Mouse (Mus musculus) CH12.LX (cell line): ENCODE measurements around the gene Zfr2. TPM values are rescaled to one million over a fixed set of nuclear protein-coding genes. Genes with fewer than 3 reads are reported as not detected.

Source experiments
- DNase-seq: peaks from one replicate; pipeline ENCODE4 v3.0.0-alpha.2; 2013; ENCODE audit errors: extremely low read depth
- H3K27ac ChIP-seq: 2 replicates; pipeline ENCODE4 v1.5.1; 2012; ENCODE audit warnings: low read depth, mild to moderate bottlenecking, control low read depth, moderate library complexity; ENCODE audit not compliant: insufficient read depth
- H3K27me3 ChIP-seq: replicated peaks from 2 replicates; pipeline ENCODE3; 2012; ENCODE audit warnings: inconsistent platforms
- H3K36me3 ChIP-seq, 2 experiments: replicated peaks in 1 of 2; 2 replicates each; pipeline versions ENCODE3 to v1.6.1; 2012; ENCODE audit warnings: inconsistent platforms in 1 of 2, low read length in 1 of 2, mild to moderate bottlenecking in 1 of 2, mixed read lengths in 1 of 2, moderate library complexity in 1 of 2; ENCODE audit not compliant: control insufficient read depth in 1 of 2, insufficient read depth in 1 of 2
- H3K4me1 ChIP-seq, 2 experiments: 2 replicates each; pipeline ENCODE4 v1.6.1; 2012; ENCODE audit warnings: inconsistent platforms in 1 of 2, moderate library complexity in 1 of 2; ENCODE audit not compliant: insufficient read depth in 2 of 2, control insufficient read depth in 1 of 2
- H3K4me2 ChIP-seq: 2 replicates; pipeline ENCODE4 v1.6.1; 2012; ENCODE audit warnings: low read depth, mild to moderate bottlenecking, control low read depth; ENCODE audit not compliant: poor library complexity, insufficient read depth, severe bottlenecking
- H3K4me3 ChIP-seq, 3 experiments: fragments of 150-350 bp in 1 of 3; sonication (generic) in 1 of 3; replicated peaks in 1 of 3; 2 replicates each; pipeline versions ENCODE3 to v1.5.1; 2011 to 2012; ENCODE audit warnings: low read depth in 2 of 3, low read length in 2 of 3, mild to moderate bottlenecking in 2 of 3, moderate library complexity in 2 of 3, control low read depth in 1 of 3, improper control_type of control experiment in 1 of 3, inconsistent platforms in 1 of 3, mixed read lengths in 1 of 3; ENCODE audit not compliant: poor library complexity in 1 of 3
- H3K79me2 ChIP-seq: replicated peaks from 2 replicates; pipeline ENCODE4 v1.6.1; 2012; ENCODE audit warnings: mild to moderate bottlenecking, moderate library complexity; ENCODE audit not compliant: control insufficient read depth, poor library complexity, insufficient read depth, severe bottlenecking; ENCODE audit errors: extremely low read depth
- H3K9ac ChIP-seq: 2 replicates; pipeline ENCODE4 v1.6.1; 2012; ENCODE audit warnings: low read depth, mild to moderate bottlenecking, control low read depth, moderate library complexity; ENCODE audit not compliant: insufficient read depth
- H3K9me3 ChIP-seq: replicated peaks from 2 replicates; pipeline ENCODE3; 2012; ENCODE audit warnings: low read length, inconsistent platforms, mixed read lengths
- BHLHE40 ChIP-seq: IDR thresholded peaks from 2 replicates; pipeline ENCODE4 v1.6.1; 2011; ENCODE audit warnings: mild to moderate bottlenecking, low read depth, low read length, improper control_type of control experiment
- CHD1 ChIP-seq: IDR thresholded peaks from 2 replicates; pipeline ENCODE4 v1.6.1; 2012; ENCODE audit warnings: low read depth, low read length, improper control_type of control experiment, inconsistent platforms
- CHD2 ChIP-seq: IDR thresholded peaks from 2 replicates; pipeline ENCODE4 v1.6.1; 2011; ENCODE audit warnings: low read length, improper control_type of control experiment
- CTCF ChIP-seq, 2 experiments: IDR thresholded peaks in 1 of 2; conservative IDR thresholded peaks in 1 of 2; 2 replicates each; pipeline ENCODE4 v1.5.1; 2011 to 2012; ENCODE audit warnings: low read depth in 2 of 2, low read length in 2 of 2, improper control_type of control experiment in 1 of 2, inconsistent platforms in 1 of 2, mild to moderate bottlenecking in 1 of 2, moderate library complexity in 1 of 2
- ELF1 ChIP-seq: IDR thresholded peaks from 2 replicates; pipeline ENCODE4 v1.6.1; 2014; ENCODE audit warnings: low read depth, mild to moderate bottlenecking, inconsistent platforms, low read length, improper control_type of control experiment
- ETS1 ChIP-seq: conservative IDR thresholded peaks from 2 replicates; pipeline ENCODE4 v1.6.1; 2012; ENCODE audit warnings: low read depth, mild to moderate bottlenecking, inconsistent platforms, low read length, improper control_type of control experiment, moderate library complexity
- GABPA ChIP-seq: IDR thresholded peaks from 2 replicates; pipeline ENCODE4 v1.6.1; 2012; ENCODE audit warnings: low read depth, low read length, improper control_type of control experiment, inconsistent platforms; ENCODE audit not compliant: insufficient replicate concordance
- HCFC1 ChIP-seq: IDR thresholded peaks from 2 replicates; pipeline ENCODE4 v1.6.1; 2012; ENCODE audit warnings: low read depth, mild to moderate bottlenecking, inconsistent platforms, low read length, improper control_type of control experiment
- IRF4 ChIP-seq: IDR thresholded peaks from 2 replicates; pipeline ENCODE4 v1.6.1; 2014; ENCODE audit warnings: low read depth, mild to moderate bottlenecking, inconsistent platforms, low read length, improper control_type of control experiment
- JUND ChIP-seq: conservative IDR thresholded peaks from 2 replicates; pipeline ENCODE4 v1.6.1; 2011; ENCODE audit warnings: low read depth, low read length, improper control_type of control experiment
- MAFK ChIP-seq: IDR thresholded peaks from 2 replicates; pipeline ENCODE4 v1.6.1; 2011; ENCODE audit warnings: low read length, improper control_type of control experiment; ENCODE audit not compliant: insufficient replicate concordance
- MAZ ChIP-seq: IDR thresholded peaks from 2 replicates; pipeline ENCODE4 v1.6.1; 2012; ENCODE audit warnings: low read depth, mild to moderate bottlenecking, inconsistent platforms, low read length, improper control_type of control experiment, moderate library complexity
- MEF2A ChIP-seq: IDR thresholded peaks from 2 replicates; pipeline ENCODE4 v1.6.1; 2014; ENCODE audit warnings: low read depth, mild to moderate bottlenecking, inconsistent platforms, low read length, improper control_type of control experiment, borderline replicate concordance
- MXI1 ChIP-seq: IDR thresholded peaks from 2 replicates; pipeline ENCODE4 v1.6.1; 2011; ENCODE audit warnings: mild to moderate bottlenecking, low read depth, low read length, improper control_type of control experiment
- MYC ChIP-seq: IDR thresholded peaks from 2 replicates; pipeline ENCODE4 v1.6.1; 2011; ENCODE audit warnings: low read depth, mild to moderate bottlenecking, improper control_type of control experiment, low read length
- NELFE ChIP-seq: IDR thresholded peaks from 2 replicates; pipeline ENCODE4 v1.6.1; 2011; ENCODE audit warnings: low read depth, low read length, improper control_type of control experiment
- NRF1 ChIP-seq: IDR thresholded peaks from 2 replicates; pipeline ENCODE4 v1.6.1; 2014; ENCODE audit warnings: low read depth, mild to moderate bottlenecking, inconsistent platforms, low read length, improper control_type of control experiment, moderate library complexity
- PAX5 ChIP-seq: IDR thresholded peaks from 2 replicates; pipeline ENCODE4 v1.6.1; 2012; ENCODE audit warnings: low read length, inconsistent platforms, mixed read lengths
- POLR2A ChIP-seq: IDR thresholded peaks from 2 replicates; pipeline ENCODE4 v1.6.1; 2011; ENCODE audit warnings: low read depth, mild to moderate bottlenecking, improper control_type of control experiment, low read length
- POLR2AphosphoS2 ChIP-seq: IDR thresholded peaks from 2 replicates; pipeline ENCODE4 v1.6.1; 2011; ENCODE audit warnings: low read depth, low read length, improper control_type of control experiment
- RAD21 ChIP-seq: IDR thresholded peaks from 2 replicates; pipeline ENCODE4 v1.6.1; 2011; ENCODE audit warnings: low read depth, mild to moderate bottlenecking, low read length, improper control_type of control experiment, moderate library complexity
- SIN3A ChIP-seq: IDR thresholded peaks from 2 replicates; pipeline ENCODE4 v1.6.1; 2012; ENCODE audit warnings: low read length, improper control_type of control experiment, inconsistent platforms
- SMC3 ChIP-seq: IDR thresholded peaks from 2 replicates; pipeline ENCODE4 v1.6.1; 2011; ENCODE audit warnings: low read depth, low read length, improper control_type of control experiment
- TCF12 ChIP-seq: IDR thresholded peaks from 2 replicates; pipeline ENCODE4 v1.6.1; 2014; ENCODE audit warnings: low read depth, mild to moderate bottlenecking, inconsistent platforms, low read length, improper control_type of control experiment
- UBTF ChIP-seq: IDR thresholded peaks from 2 replicates; pipeline ENCODE4 v1.6.1; 2012; ENCODE audit warnings: low read depth, mild to moderate bottlenecking, inconsistent platforms, low read length, improper control_type of control experiment, moderate library complexity
- USF2 ChIP-seq: conservative IDR thresholded peaks from 2 replicates; pipeline ENCODE4 v1.6.1; 2011; ENCODE audit warnings: low read depth, low read length, improper control_type of control experiment
- ZC3H11A ChIP-seq: IDR thresholded peaks from 2 replicates; pipeline ENCODE4 v1.6.1; 2012; ENCODE audit warnings: low read depth, mild to moderate bottlenecking, inconsistent platforms, low read length, improper control_type of control experiment
- ZKSCAN1 ChIP-seq: IDR thresholded peaks from 2 replicates; pipeline ENCODE4 v1.6.1; 2012; ENCODE audit warnings: low read depth, inconsistent platforms, low read length, improper control_type of control experiment, borderline replicate concordance
- ZMIZ1 ChIP-seq: IDR thresholded peaks from 2 replicates; pipeline ENCODE4 v1.6.1; 2012; ENCODE audit warnings: low read depth, mild to moderate bottlenecking, inconsistent platforms, low read length, improper control_type of control experiment
- ZNF384 ChIP-seq: IDR thresholded peaks from 2 replicates; pipeline ENCODE4 v1.6.1; 2012; ENCODE audit warnings: low read depth, low read length, improper control_type of control experiment, inconsistent platforms
- dilution Hi-C: fragments of 300-500 bp; cut with MboI; formaldehyde crosslinking; loops from 2 replicates; pipeline ENCODE4 v1.14.3; 2020; ENCODE audit warnings: low sequenced_read_pairs; ENCODE audit not compliant: extremely low pct_unique_long_range_greater_than_20kb, extremely low pct_ligation_motif_present
- in situ Hi-C: fragments of 300-500 bp; cut with MboI; formaldehyde crosslinking; loops from 3 replicates; pipeline ENCODE4 v1.14.3; 2019; ENCODE audit warnings: low sequenced_read_pairs, low pct_ligation_motif_present, low pct_unique_long_range_greater_than_20kb, mixed read lengths
- polyA plus RNA-seq: library from polyadenylated mRNA; unstranded; fragments of >175 nt; gene quantifications from 2 replicates; pipeline ENCODE4 v1.2.1, GENCODE M21; 2012; ENCODE audit warnings: low read depth; ENCODE audit not compliant: insufficient read length
- total RNA-seq, 2 experiments: library from RNA; depleted of rRNA; stranded (reverse); fragments of 300-350 nt in 1 of 2; fragments of >200 nt in 1 of 2; gene quantifications; 2 replicates each; pipeline ENCODE4 v1.2.3; 2012 to 2014

The Zfr2 gene
- total and polyA plus RNA-seq, 3 experiments: 1.0 to 13.5 (median 2.4) TPM

GRCm38 (mm10) chr10:81285694-81286450, 52.9 kb downstream of the Zfr2 start:
- dilution Hi-C loops (no loop called here), in situ Hi-C loops (loop anchor here (5.0 kb wide), 1 partner anchor 89 kb away; no protein-coding TSS in a partner anchor)
- H3K9me3 ChIP-seq: peaks cover 6% of the 10 kb centered on the region
- peaks cover 5 to 39% of the 10 kb centered on the region in 2 experiments; a peak in 3 of 4 replicates for H3K4me1 ChIP-seq
- H3K27me3 ChIP-seq: peaks cover 34% of the 10 kb centered on the region
- H3K9ac ChIP-seq: peak overlapping the region; percentile 49
- no peaks in the 10 kb centered on the region for H3K79me2 ChIP-seq
- TF ChIP-seq BHLHE40 (peak; percentile 78), POLR2AphosphoS2 (no peak), MYC (no peak), MAZ (peak; percentile 93), CHD2 (peak; percentile 58; the same call in 1 of the 2 replicates), RAD21 (no peak), ELF1 (peak; percentile 87), SIN3A (peak; percentile 98), USF2 (0 out of 2 replicates have a peak, but pooled peaks have one; percentile 13), ZNF384 (no peak), MAFK (no peak), HCFC1 (peak; percentile 73), PAX5 (no peak), CTCF (conservative IDR thresholded peaks at IDR 0.05 in 1 of 2, IDR thresholded peaks at IDR 0.05 in 1 of 2; ENCODE audit: low read depth in 2 of 2, low read length in 2 of 2) (peak in 1 of 2 experiments; percentile 19; a peak in 1 of 4 replicates), SMC3 (peak; percentile 20), NRF1 (peak; percentile 47; the same call in 1 of the 2 replicates), POLR2A (peak; percentile 37; the same call in 1 of the 2 replicates), MXI1 (peak; percentile 84), IRF4 (peak; percentile 65), CHD1 (no peak), JUND (no peak), GABPA (no peak), TCF12 (peak; percentile 74), NELFE (peak; percentile 33; the same call in 1 of the 2 replicates), ZMIZ1 (peak; percentile 41; the same call in 1 of the 2 replicates), ETS1 (peak; percentile 4; the same call in 1 of the 2 replicates), MEF2A (peak; percentile 83), ZKSCAN1 (no peak), ZC3H11A (no peak), UBTF (peak; percentile 80; the same call in 1 of the 2 replicates)
- no peak overlapping the region for H3K27ac ChIP-seq
- H3K4me3 ChIP-seq: peak overlapping the region; percentile 45 to 67 (median 52)
- no peaks in the 10 kb centered on the region for H3K36me3 ChIP-seq
- H3K4me2 ChIP-seq: peak overlapping the region; percentile 76
- DNase-seq: peak; percentile 82
